Mouse (Mus musculus) layer of hippocampus, adult 18-20 months (tissue): ENCODE measurements at regions not wholly inside any gene's neighbourhood (a gene's known extent, or its start where the extent isn't known, plus 50 kb on each side); places are given as distances from the start of the nearest gene placed in this dataset.

Source experiments
- DNase-seq, 2 experiments: peaks; one replicate each; pipeline ENCODE4 v3.0.0; 2022; ENCODE audit warnings: low spot score in 2 of 2

- no peak for DNase-seq
These were observed 526.5 kb downstream of the Epha5 start for GRCm38 (mm10) chr5:83890619-83891185.

- DNase-seq = no peak
These were observed 517.1 kb upstream of the Tecrl start for GRCm38 (mm10) chr5:83872052-83872451.

- DNase-seq = no peak
These were observed 513.4 kb upstream of the Tecrl start for GRCm38 (mm10) chr5:83868359-83868758.

- no peak for DNase-seq
These were observed 506.7 kb upstream of the Tecrl start for GRCm38 (mm10) chr5:83861674-83862073.

DNA sequence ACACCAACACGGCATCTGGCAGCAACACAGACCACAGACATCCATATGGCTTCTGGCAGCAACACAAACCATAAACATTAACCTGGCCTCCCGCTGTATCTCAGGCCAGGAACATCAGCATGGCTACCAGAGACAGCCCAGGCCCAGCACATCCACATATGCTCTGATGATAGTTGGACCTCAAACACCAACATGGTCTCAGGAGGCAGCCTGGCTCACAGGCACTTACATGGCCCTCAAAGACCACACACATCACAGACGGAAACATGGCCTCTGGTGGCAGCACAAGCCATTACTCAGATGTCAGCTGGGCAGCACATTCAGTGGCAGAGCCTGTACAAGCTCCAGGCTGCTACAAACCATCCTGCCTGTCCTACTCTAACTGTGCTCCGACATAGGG lies 497.0 kb upstream of the Tecrl start:
- no peak for DNase-seq

DNA sequence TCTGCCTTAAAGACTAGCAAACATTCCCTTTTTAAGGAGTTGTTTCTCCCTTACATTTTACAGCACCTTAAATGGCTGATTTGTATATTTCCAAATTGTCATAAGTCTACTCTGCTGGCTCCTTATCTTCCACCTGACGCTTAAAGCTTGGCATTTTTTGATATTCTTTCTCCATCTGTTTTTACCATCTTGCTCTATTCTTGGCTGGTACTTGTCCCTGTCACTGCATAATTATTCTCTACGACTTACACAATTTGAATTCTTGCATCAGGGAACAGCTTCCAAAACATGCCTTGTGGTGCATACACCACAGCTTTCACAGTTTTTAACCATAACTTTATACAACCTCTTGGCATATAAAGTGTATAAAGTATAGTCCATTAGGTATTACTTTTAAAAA lies 471.6 kb upstream of the Tecrl start:
- peak; percentile 1 to 39 for DNase-seq

DNA sequence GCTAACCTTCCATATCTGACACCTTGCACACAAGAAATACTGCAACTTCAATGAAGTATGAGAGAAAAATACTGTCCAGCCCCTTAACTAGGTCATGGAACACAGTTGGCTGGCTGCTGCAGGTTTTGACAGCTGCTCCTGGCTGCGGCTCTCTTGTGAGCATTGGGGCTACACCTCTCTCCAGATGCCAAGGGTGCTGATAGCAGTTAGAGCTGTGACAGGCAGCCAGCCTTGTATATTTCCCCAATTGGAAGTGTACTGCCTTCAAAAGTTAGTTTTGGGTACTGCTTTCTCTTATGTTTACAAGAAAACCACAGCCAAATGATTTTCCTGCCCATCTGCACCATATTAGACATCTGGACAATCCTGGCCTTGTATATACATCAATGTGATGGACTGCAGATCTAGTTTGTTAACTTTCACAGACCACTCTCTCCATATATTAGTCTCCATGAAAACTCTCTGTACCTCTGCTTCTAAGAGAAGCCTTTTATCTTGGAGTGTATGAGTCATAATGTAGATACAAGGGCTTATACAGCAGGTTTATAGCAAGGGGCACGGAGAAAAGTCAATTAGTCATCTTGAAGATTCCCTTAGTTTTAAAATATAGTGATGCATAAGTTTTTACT lies 470.0 kb upstream of the Tecrl start:
- DNase-seq = no peak

DNA sequence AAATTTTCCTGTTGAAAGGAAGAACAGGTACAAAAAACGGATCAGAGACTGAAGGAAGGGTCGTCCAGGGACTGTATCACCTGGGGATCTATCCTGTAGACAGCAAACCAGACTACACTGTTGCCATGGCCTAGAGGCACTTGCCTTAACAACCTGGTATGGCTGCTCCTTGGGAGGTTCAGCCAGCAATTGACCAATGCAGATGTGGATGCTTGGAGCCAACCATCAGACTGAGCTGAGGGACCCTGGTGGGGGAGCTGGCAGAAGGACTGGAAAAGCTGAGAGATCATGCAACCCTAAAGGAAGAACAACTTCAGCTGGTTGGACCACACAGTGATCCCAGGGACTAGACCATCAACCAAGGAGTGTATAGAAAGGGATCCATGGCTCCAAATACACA lies 456.3 kb upstream of the Tecrl start:
- DNase-seq = no peak

- DNase-seq = no peak
These were observed 445.0 kb upstream of the Tecrl start for GRCm38 (mm10) chr5:83800028-83800427.

DNA sequence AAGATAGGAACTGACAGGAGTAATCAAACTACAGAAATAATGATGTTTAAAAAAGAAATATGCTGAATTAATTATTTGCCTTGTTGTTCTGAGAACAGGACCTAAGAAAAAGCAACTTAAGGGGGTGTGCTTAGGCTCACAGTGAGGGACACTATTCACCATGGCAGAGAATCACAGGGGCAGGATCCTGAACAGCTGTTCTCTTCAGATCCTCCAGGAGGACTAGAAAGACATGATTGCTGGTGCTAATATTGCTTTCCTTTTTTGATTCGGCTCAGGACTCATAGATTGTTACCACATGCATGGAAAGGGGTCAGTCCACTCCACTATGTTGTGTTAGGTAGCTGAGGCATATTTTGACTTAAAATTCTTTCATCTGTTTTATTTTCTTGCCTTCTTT lies 425.4 kb upstream of the Tecrl start:
- DNase-seq = no peak

DNA sequence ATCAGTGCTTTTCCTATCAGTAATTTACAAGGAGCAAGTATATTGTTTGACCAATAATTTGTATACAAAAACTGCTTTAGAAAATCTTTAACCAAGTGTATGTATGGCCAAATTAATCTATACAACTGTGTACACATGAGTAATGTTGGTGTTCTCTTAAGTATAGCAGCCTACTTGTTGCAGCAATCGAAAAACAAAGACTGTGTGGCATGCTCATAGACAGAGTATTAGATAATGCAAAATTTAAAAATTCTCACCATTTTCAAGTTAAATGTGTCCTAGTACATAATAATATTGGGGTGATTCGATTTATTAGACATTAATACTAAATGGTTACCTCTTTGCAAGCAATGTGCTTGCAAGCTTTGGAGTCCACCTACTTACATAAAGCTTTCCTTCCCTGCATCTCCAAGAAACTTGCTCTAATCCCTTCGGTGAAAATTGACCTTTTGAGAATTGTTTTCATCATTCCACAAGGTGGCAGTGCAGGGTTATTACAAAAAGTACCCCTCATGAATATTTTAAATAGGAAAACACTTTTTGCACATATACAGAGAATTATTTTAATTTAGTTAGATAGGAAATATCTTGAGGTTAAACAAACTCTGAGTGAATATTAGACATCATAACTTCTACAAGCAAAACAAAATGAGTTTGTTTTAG lies 423.4 kb upstream of the Tecrl start:
- DNase-seq = peak in 1 of 2 experiments; percentile 54

GRCm38 (mm10) chr5:83741913-83742312 lies 386.9 kb upstream of the Tecrl start:
- DNase-seq = no peak

DNA sequence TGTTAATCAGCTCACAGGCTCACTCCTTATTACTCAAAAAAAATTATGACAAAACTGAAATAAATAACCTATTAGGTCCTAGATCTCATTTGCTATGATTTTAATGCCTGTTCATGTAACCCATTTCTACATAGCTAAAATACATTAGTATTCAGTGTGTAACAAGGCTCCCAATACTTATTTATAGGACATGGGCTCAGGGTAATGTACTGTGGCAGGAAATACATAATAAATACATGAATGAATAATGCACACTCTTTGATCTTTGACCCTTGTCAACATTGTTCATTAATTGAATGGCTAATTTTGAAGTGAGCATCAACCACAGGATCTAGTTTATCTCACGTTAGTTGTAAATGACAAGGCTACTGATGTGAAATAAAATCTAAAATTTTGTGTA lies 340.4 kb upstream of the Tecrl start:
- DNase-seq = no peak

DNA sequence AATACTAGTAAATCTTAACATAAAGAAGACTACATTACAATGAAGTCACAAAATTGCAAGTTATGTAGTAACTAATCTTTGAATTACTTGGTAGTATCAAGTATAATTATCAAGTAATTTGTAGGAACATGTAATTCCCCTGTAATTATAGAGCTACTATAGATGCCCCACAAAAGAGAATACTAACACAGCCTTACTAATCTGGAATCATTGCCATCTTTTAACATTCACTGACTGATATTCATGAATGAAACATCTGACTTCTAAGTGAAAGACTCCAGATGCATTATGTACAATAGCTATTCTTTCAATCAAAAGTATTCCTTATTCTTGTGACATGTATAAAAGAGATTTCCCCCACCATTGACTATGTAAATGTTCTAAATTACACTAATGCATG lies 337.3 kb upstream of the Tecrl start:
- DNase-seq = no peak

DNA sequence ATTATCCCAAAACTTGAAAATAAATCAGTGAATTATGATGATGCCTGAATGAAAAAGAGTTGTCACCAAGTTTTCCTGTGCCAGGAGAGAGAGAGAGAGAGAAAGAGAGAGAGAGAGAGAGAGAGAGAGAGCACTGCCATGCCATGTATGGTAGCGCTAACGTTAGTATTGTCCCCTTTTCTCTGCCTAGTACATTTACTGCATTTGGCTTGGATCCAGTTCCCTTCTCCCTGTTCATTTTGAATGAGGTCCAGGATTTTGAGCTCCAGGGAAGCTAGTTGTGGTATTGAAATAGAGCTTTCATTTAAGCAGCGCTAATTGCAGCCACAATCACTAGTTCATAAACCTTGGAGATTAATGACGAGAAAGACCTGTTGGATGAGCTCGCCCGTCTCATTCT lies 323.4 kb upstream of the Tecrl start:
- peak; percentile 6 to 57 for DNase-seq

GRCm38 (mm10) chr5:83659091-83659490 lies 304.1 kb upstream of the Tecrl start:
- DNase-seq = no peak

DNA sequence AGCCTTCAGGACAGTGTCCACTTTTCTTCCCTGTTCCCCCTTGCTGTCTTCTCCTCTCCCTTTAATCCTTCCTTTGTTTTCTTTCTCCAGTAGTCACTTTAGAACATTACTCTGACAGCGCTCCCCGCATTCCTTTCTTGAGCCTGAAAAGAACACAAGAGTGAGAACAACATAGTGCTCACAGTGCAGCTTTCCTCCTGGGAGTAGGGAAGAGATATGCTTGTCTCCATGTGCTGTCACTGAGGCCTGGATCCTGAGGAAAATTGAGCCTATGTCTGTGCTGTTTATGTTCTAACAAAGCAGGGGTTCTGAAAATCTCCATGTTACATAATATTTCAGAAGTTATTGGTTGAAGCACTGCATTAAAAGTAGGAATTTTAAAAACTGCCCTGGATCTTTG lies 296.3 kb upstream of the Tecrl start:
- DNase-seq = no peak

- DNase-seq = no peak
These were observed 267.8 kb upstream of the Tecrl start for GRCm38 (mm10) chr5:83622612-83623374.

DNA sequence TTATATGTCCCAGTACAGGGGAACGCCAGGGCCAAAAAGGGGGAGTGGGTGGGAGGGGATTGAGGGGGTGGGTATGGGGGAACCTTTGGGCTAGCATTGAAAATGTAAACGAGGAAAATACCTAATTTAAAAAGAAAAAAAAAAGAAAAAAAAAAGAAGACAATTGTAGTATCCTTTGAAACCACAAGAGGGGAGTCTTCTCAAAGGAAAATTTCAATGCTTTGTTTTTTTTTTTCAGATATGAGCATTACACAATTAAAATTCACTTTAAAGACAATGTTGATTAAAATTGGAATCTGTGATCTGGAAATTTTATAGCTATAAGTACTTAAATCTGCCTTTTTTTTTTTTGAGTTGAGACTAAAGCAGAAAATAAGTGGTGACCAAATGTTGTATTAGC lies 255.8 kb upstream of the Tecrl start:
- DNase-seq = no peak

GRCm38 (mm10) chr5:83593289-83593610 lies 238.3 kb upstream of the Tecrl start:
- no peak for DNase-seq

GRCm38 (mm10) chr5:83592587-83593288 lies 237.7 kb upstream of the Tecrl start:
- no peak for DNase-seq
